8 mouse cellular contexts compared by ENCODE assay signal in genomic region chr13:21721107-21721756, GRCm38 (mm10). TPM values are rescaled to one million over a fixed set of nuclear protein-coding genes. Genes with fewer than 3 reads are reported as not detected.
DNase-seq lines count a peak whose midpoint lies in the region; ATAC-seq and TF ChIP-seq lines count a peak whose summit lies in the region.
"Not testable (repeated sequence)": the region's sequence is repeated elsewhere in the genome, so short reads cannot be mapped to it uniquely, and the experiment has no call there.

No protein-coding gene starts in this region.

- WGBS in bone marrow, adult 2 months: 2% methylated on average over 26 of the region's 44 CpGs
- WGBS in heart, embryonic 16.5 days: 4% methylated on average over 21 of the region's 44 CpGs
- 1% methylated on average over 16 of the region's 44 CpGs for WGBS in kidney, embryonic 16.5 days
- 1% methylated on average over 17 of the region's 44 CpGs for WGBS in liver, embryonic 16.5 days (ENCODE audit: insufficient replicate concordance)

- H3K4me1 ChIP-seq in bone marrow, adult 2 months (ENCODE audit: control insufficient read depth, insufficient read depth, low read length): not testable (repeated sequence)
- H3K4me1 ChIP-seq in heart, embryonic 16.5 days (ENCODE audit: control insufficient read depth, insufficient read depth, low read length): peaks cover 21% of the 10 kb centered on the region
- peaks cover 29% of the 10 kb centered on the region for H3K4me1 ChIP-seq in kidney, embryonic 16.5 days (ENCODE audit: insufficient read depth, low read length)
- H3K4me1 ChIP-seq in liver, embryonic 16.5 days (ENCODE audit: control insufficient read depth, low read depth, low read length): peaks cover 22% of the 10 kb centered on the region

- not testable (repeated sequence) for H3K79me2 ChIP-seq in C2C12 (ENCODE audit: control insufficient read depth, insufficient read depth)

- not testable (repeated sequence) for TF ChIP-seq CTCF in C2C12 (IDR thresholded peaks at IDR 0.05; ENCODE audit: control insufficient read depth, insufficient read depth, insufficient read length); bone marrow, adult 2 months (IDR thresholded peaks at IDR 0.05; ENCODE audit: control insufficient read depth, insufficient read depth, low read length)

- H3K4me3 ChIP-seq in C2C12 (ENCODE audit: insufficient read depth, poor library complexity, severe bottlenecking): peak overlapping the region; percentile 31
- peak overlapping the region; percentile 82 for H3K4me3 ChIP-seq in bone marrow, adult 2 months (replicated peaks; ENCODE audit: control insufficient read depth, low read depth, low read length)
- H3K4me3 ChIP-seq in heart, embryonic 16.5 days (ENCODE audit: low read length): peak overlapping the region; percentile 49
- H3K4me3 ChIP-seq in kidney, embryonic 16.5 days (ENCODE audit: low read length): peak overlapping the region; percentile 47
- peak overlapping the region; percentile 66 for H3K4me3 ChIP-seq in liver, embryonic 16.5 days (ENCODE audit: low read depth, low read length)

- peak overlapping the region; percentile 65 for H3K4me2 ChIP-seq in heart, embryonic 16.5 days (ENCODE audit: low read depth, low read length)
- peak overlapping the region; percentile 65 for H3K4me2 ChIP-seq in kidney, embryonic 16.5 days (replicated peaks; ENCODE audit: low read depth, low read length)
- peak overlapping the region; percentile 86 for H3K4me2 ChIP-seq in liver, embryonic 16.5 days (ENCODE audit: low read depth, low read length)

- peak overlapping the region; percentile 85 for H3ac ChIP-seq in C2C12 (ENCODE audit: control insufficient read depth, insufficient read length, low read depth)

- peak overlapping the region; percentile 97 for H3K27ac ChIP-seq in bone marrow, adult 2 months (ENCODE audit: control insufficient read depth, insufficient read depth, low read depth, low read length, poor library complexity)
- H3K27ac ChIP-seq in heart, embryonic 16.5 days (ENCODE audit: low read length): peak overlapping the region; percentile 75
- H3K27ac ChIP-seq in kidney, embryonic 16.5 days (ENCODE audit: low read length): peak overlapping the region; percentile 86
- peak overlapping the region; percentile 96 for H3K27ac ChIP-seq in liver, embryonic 16.5 days (ENCODE audit: low read length)

- not testable (repeated sequence) for H3K36me3 ChIP-seq in C2C12 (ENCODE audit: control insufficient read depth, insufficient read depth); heart, embryonic 16.5 days (ENCODE audit: control insufficient read depth, insufficient read depth); kidney, embryonic 16.5 days (ENCODE audit: insufficient read depth, low read length); liver, embryonic 16.5 days (ENCODE audit: control insufficient read depth, insufficient read depth)

- not testable (repeated sequence) for H3K9me3 ChIP-seq in heart, embryonic 16.5 days (replicated peaks; ENCODE audit: control insufficient read depth, low read length); kidney, embryonic 16.5 days (ENCODE audit: low read length); liver, embryonic 16.5 days (replicated peaks; ENCODE audit: control insufficient read depth, low read length)

- ATAC-seq in erythroblast, adult 5-6 weeks (replicated peaks; ENCODE audit: low FRiP score, poor library complexity, severe bottlenecking): peak; percentile 21; the same call in 1 of the 2 replicates
- peak; percentile 3; the same call in 1 of the 2 replicates for ATAC-seq in heart, embryonic 16.5 days (replicated peaks; ENCODE audit: extremely low read depth, insufficient read depth, low FRiP score)
- peak; percentile 5; the same call in 1 of the 2 replicates for ATAC-seq in kidney, embryonic 16.5 days (ENCODE audit: low FRiP score, low TSS enrichment)
- peak; percentile 16 for ATAC-seq in liver, embryonic 16.5 days (ENCODE audit: low read depth)

- TF ChIP-seq POLR2A in bone marrow, adult 2 months (IDR thresholded peaks at IDR 0.05; ENCODE audit: borderline replicate concordance, control insufficient read depth, low read depth, low read length): peak; percentile 56; the same call in 1 of the 2 replicates

- peak overlapping the region; percentile 42 for H3K9ac ChIP-seq in heart, embryonic 16.5 days (ENCODE audit: low read length)
- H3K9ac ChIP-seq in kidney, embryonic 16.5 days (replicated peaks; ENCODE audit: low read length): peak overlapping the region; percentile 67
- H3K9ac ChIP-seq in liver, embryonic 16.5 days (ENCODE audit: low read depth, low read length): peak overlapping the region; percentile 80

- peak; percentile 37 for DNase-seq in neural tube, embryonic 10.5 days (ENCODE audit: extremely low spot score, low spot score)
- peak; percentile 27 for DNase-seq in testis, postnatal 14 days (ENCODE audit: low spot score)

- H3K79me3 ChIP-seq in C2C12 (ENCODE audit: low read depth): not testable (repeated sequence)

- not testable (repeated sequence) for H3K27me3 ChIP-seq in C2C12 (ENCODE audit: control insufficient read depth, insufficient read depth, insufficient read length); heart, embryonic 16.5 days (ENCODE audit: control insufficient read depth, insufficient read depth, low read length); kidney, embryonic 16.5 days (ENCODE audit: insufficient read depth, low read length); liver, embryonic 16.5 days (ENCODE audit: control insufficient read depth, insufficient read depth, low read depth, low read length)

RNA-seq across cellular contexts. Expression of gene Hist1h2bm, which starts 0.6 kb away (rescaled TPM):
- 3.4 TPM for polyA plus RNA-seq in C2C12 (2012; fragmentation: generic; extraction: Trizol)
- polyA plus RNA-seq in bone marrow, adult 2 months (2011; ENCODE audit: insufficient read depth, insufficient read length, low replicate concordance, missing spikeins): 19.6 and 68.6 TPM in 2 replicates
- 65.8 and 82.8 TPM in 2 replicates for total RNA-seq in erythroblast, adult 5-6 weeks (2015; ENCODE audit: low replicate concordance)
- total RNA-seq in erythroblast, adult 5-6 weeks (2017; ENCODE audit: low replicate concordance): 254 and 277 TPM in 2 replicates
- 1.8 and 2.4 TPM in 2 replicates for polyA plus RNA-seq in heart, embryonic 16.5 days (2015; fragmentation: Nextera tagmentation; extraction: Ambion mirVana)
- polyA plus RNA-seq in kidney, embryonic 16.5 days (2015; fragmentation: Nextera tagmentation; extraction: Ambion mirVana): 4.3 and 4.4 TPM in 2 replicates
- polyA plus RNA-seq in liver, embryonic 16.5 days (2015; fragmentation: Nextera tagmentation; extraction: Ambion mirVana): 5.9 and 9.8 TPM in 2 replicates

RNA-seq across cellular contexts. Expression of gene Hist1h3h, which starts 3.8 kb away (rescaled TPM):
- 15.6 TPM for polyA plus RNA-seq in C2C12 (2012; fragmentation: generic; extraction: Trizol)
- polyA plus RNA-seq in bone marrow, adult 2 months (2011; ENCODE audit: insufficient read depth, insufficient read length, low replicate concordance, missing spikeins): 49.7 and 178 TPM in 2 replicates
- 16.7 TPM in 1 of 2 replicates, not detected in the other for total RNA-seq in erythroblast, adult 5-6 weeks (2015; ENCODE audit: low replicate concordance)
- 69.1 and 159 TPM in 2 replicates for total RNA-seq in erythroblast, adult 5-6 weeks (2017; ENCODE audit: low replicate concordance)
- 4.8 and 6.2 TPM in 2 replicates for polyA plus RNA-seq in heart, embryonic 16.5 days (2015; fragmentation: Nextera tagmentation; extraction: Ambion mirVana)
- polyA plus RNA-seq in kidney, embryonic 16.5 days (2015; fragmentation: Nextera tagmentation; extraction: Ambion mirVana): 6.2 and 12.4 TPM in 2 replicates
- polyA plus RNA-seq in liver, embryonic 16.5 days (2015; fragmentation: Nextera tagmentation; extraction: Ambion mirVana): 4.4 and 13.9 TPM in 2 replicates

RNA-seq across cellular contexts. Expression of gene Hist1h2ai, which starts 5.0 kb away (rescaled TPM):
- polyA plus RNA-seq in C2C12 (2012; fragmentation: generic; extraction: Trizol): 15.6 TPM
- 19.2 and 21.1 TPM in 2 replicates for polyA plus RNA-seq in bone marrow, adult 2 months (2011; ENCODE audit: insufficient read depth, insufficient read length, low replicate concordance, missing spikeins)
- total RNA-seq in erythroblast, adult 5-6 weeks (2015; ENCODE audit: low replicate concordance): 6.1 TPM in 1 of 2 replicates, not detected in the other
- total RNA-seq in erythroblast, adult 5-6 weeks (2017; ENCODE audit: low replicate concordance): 1,027 and 1,342 TPM in 2 replicates
- polyA plus RNA-seq in heart, embryonic 16.5 days (2015; fragmentation: Nextera tagmentation; extraction: Ambion mirVana): 4.3 and 8.1 TPM in 2 replicates
- polyA plus RNA-seq in kidney, embryonic 16.5 days (2015; fragmentation: Nextera tagmentation; extraction: Ambion mirVana): 13.5 and 20.3 TPM in 2 replicates
- polyA plus RNA-seq in liver, embryonic 16.5 days (2015; fragmentation: Nextera tagmentation; extraction: Ambion mirVana): 18.6 and 20.0 TPM in 2 replicates

RNA-seq across cellular contexts. Expression of gene Hist1h2bl, which starts 5.3 kb away (rescaled TPM):
- polyA plus RNA-seq in C2C12 (2012; fragmentation: generic; extraction: Trizol): 9.1 TPM
- polyA plus RNA-seq in bone marrow, adult 2 months (2011; ENCODE audit: insufficient read depth, insufficient read length, low replicate concordance, missing spikeins): 28.9 and 65.7 TPM in 2 replicates
- 91.5 and 110 TPM in 2 replicates for total RNA-seq in erythroblast, adult 5-6 weeks (2015; ENCODE audit: low replicate concordance)
- 213 and 268 TPM in 2 replicates for total RNA-seq in erythroblast, adult 5-6 weeks (2017; ENCODE audit: low replicate concordance)
- polyA plus RNA-seq in heart, embryonic 16.5 days (2015; fragmentation: Nextera tagmentation; extraction: Ambion mirVana): 0.86 and 1.7 TPM in 2 replicates
- polyA plus RNA-seq in kidney, embryonic 16.5 days (2015; fragmentation: Nextera tagmentation; extraction: Ambion mirVana): 1.9 and 3.8 TPM in 2 replicates
- 3.5 and 6.2 TPM in 2 replicates for polyA plus RNA-seq in liver, embryonic 16.5 days (2015; fragmentation: Nextera tagmentation; extraction: Ambion mirVana)

RNA-seq across cellular contexts. Expression of gene Hist1h4j, which starts 13.6 kb away (rescaled TPM):
- 2.9 TPM for polyA plus RNA-seq in C2C12 (2012; fragmentation: generic; extraction: Trizol)
- polyA plus RNA-seq in bone marrow, adult 2 months (2011; ENCODE audit: insufficient read depth, insufficient read length, low replicate concordance, missing spikeins): 47.4 and 58.6 TPM in 2 replicates
- not detected in 2 replicates for total RNA-seq in erythroblast, adult 5-6 weeks (2015; ENCODE audit: low replicate concordance)
- 148 and 152 TPM in 2 replicates for total RNA-seq in erythroblast, adult 5-6 weeks (2017; ENCODE audit: low replicate concordance)
- 0.51 and 0.67 TPM in 2 replicates for polyA plus RNA-seq in heart, embryonic 16.5 days (2015; fragmentation: Nextera tagmentation; extraction: Ambion mirVana)
- 1.4 and 1.6 TPM in 2 replicates for polyA plus RNA-seq in kidney, embryonic 16.5 days (2015; fragmentation: Nextera tagmentation; extraction: Ambion mirVana)
- 0.99 and 1.0 TPM in 2 replicates for polyA plus RNA-seq in liver, embryonic 16.5 days (2015; fragmentation: Nextera tagmentation; extraction: Ambion mirVana)

Comparison
In these comparisons a context has a peak if more than half of its experiments do, and no peak if none do; other contexts are left out.
1. Peak in every context shown above with its lines: DNase-seq, ATAC-seq, H3K4me3 ChIP-seq and H3K27ac ChIP-seq.
2. H3K4me3 ChIP-seq: peak in every context shown above with its lines; median percentile 82 in bone marrow, adult 2 months; 66 in liver, embryonic 16.5 days; 49 in heart, embryonic 16.5 days; 47 in kidney, embryonic 16.5 days; 31 in C2C12.